Mouse (Mus musculus): ENCODE measurements at regions not wholly inside any gene's neighbourhood (a gene's known extent, or its start where the extent isn't known, plus 50 kb on each side); places are given as distances from the start of the nearest gene placed in this dataset.

GRCm38 (mm10) chr9:69845210-69845609, 84.5 kb upstream of the Foxb1 start:
- Histone ChIP-seq H3K4me2 (ENCODE audit: low read depth, low read length, poor library complexity, severe bottlenecking) (no peak overlapping the region), H3K27ac (ENCODE audit: low read depth, low read length) (no peak overlapping the region), H3K27me3 (ENCODE audit: insufficient read depth, low read length) (no peaks in the 10 kb centered on the region), H3K9me3 (ENCODE audit: low read length) (no peaks in the 10 kb centered on the region), H3K4me3 (ENCODE audit: low read depth, low read length) (no peak overlapping the region), H3K9ac (replicated peaks; ENCODE audit: low read length, poor library complexity, severe bottlenecking) (no peak overlapping the region), H3K4me1 (ENCODE audit: insufficient read depth, low read length) (no peaks in the 10 kb centered on the region), H3K36me3 (ENCODE audit: insufficient read depth, low read length) (no peaks in the 10 kb centered on the region)
- TF ChIP-seq CTCF (IDR thresholded peaks at IDR 0.05), result no peak
- DNase-seq (ENCODE audit: low spot score), result no peak
- WGBS, result 65% methylated on average over 9 of the region's 9 CpGs
- ATAC-seq (ENCODE audit: low FRiP score), result no peak

DNA sequence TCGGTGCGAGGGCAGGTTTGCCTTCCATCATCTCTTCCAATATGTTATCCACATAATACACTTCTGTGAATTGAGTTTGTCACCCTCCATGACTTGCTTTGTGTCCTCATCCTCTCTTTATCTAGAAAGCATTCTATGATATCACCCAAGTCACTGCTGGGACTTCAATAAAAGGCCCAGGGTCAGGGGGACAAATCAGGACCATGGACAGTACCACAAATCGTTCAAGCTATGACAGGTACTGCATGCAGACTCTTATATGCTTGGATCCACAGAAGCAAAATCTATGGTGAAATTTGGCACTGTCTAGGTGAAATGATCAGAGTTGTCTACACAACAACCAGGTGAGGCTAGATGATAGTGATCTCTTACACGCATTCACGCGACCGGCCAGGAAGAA, 95.9 kb upstream of the Foxb1 start:
- Histone ChIP-seq H3K9ac (replicated peaks; ENCODE audit: low read length, poor library complexity, severe bottlenecking) (no peak overlapping the region), H3K4me3 (ENCODE audit: low read depth, low read length) (no peak overlapping the region), H3K36me3 (ENCODE audit: insufficient read depth, low read length) (no peaks in the 10 kb centered on the region), H3K27me3 (ENCODE audit: insufficient read depth, low read length) (no peaks in the 10 kb centered on the region), H3K9me3 (ENCODE audit: low read length) (no peaks in the 10 kb centered on the region), H3K4me1 (ENCODE audit: insufficient read depth, low read length) (no peaks in the 10 kb centered on the region), H3K4me2 (ENCODE audit: low read depth, low read length, poor library complexity, severe bottlenecking) (no peak overlapping the region), H3K27ac (ENCODE audit: low read depth, low read length) (no peak overlapping the region)
- DNase-seq (ENCODE audit: low spot score), result no peak
- 91% methylated on average over 7 of the region's 7 CpGs for WGBS
- TF ChIP-seq CTCF (IDR thresholded peaks at IDR 0.05), result no peak
- ATAC-seq (ENCODE audit: low FRiP score), result no peak

- WGBS, result 25% methylated on average over 3 of the region's 3 CpGs
- DNase-seq (ENCODE audit: low spot score), result no peak
- H3K36me3 ChIP-seq (ENCODE audit: insufficient read depth, low read length), result no peaks in the 10 kb centered on the region
- no peak for ATAC-seq (ENCODE audit: low FRiP score)
- H3K9ac ChIP-seq (replicated peaks; ENCODE audit: low read length, poor library complexity, severe bottlenecking), result no peak overlapping the region
- H3K27me3 ChIP-seq (ENCODE audit: insufficient read depth, low read length), result no peaks in the 10 kb centered on the region
- no peaks in the 10 kb centered on the region for H3K4me1 ChIP-seq (ENCODE audit: insufficient read depth, low read length)
- H3K4me2 ChIP-seq (ENCODE audit: low read depth, low read length, poor library complexity, severe bottlenecking), result no peak overlapping the region
- no peak overlapping the region for H3K27ac ChIP-seq (ENCODE audit: low read depth, low read length)
- H3K9me3 ChIP-seq (ENCODE audit: low read length), result no peaks in the 10 kb centered on the region
- TF ChIP-seq CTCF (IDR thresholded peaks at IDR 0.05), result no peak
- no peak overlapping the region for H3K4me3 ChIP-seq (ENCODE audit: low read depth, low read length)
Observed at GRCm38 (mm10) chr9:69858619-69859018, 97.9 kb upstream of the Foxb1 start.

- ATAC-seq (ENCODE audit: low FRiP score) (no peak), DNase-seq (ENCODE audit: low spot score) (no peak)
- Histone ChIP-seq H3K9me3 (ENCODE audit: low read length) (no peaks in the 10 kb centered on the region), H3K27me3 (ENCODE audit: insufficient read depth, low read length) (no peaks in the 10 kb centered on the region), H3K4me2 (ENCODE audit: low read depth, low read length, poor library complexity, severe bottlenecking) (no peak overlapping the region), H3K4me3 (ENCODE audit: low read depth, low read length) (no peak overlapping the region), H3K4me1 (ENCODE audit: insufficient read depth, low read length) (no peaks in the 10 kb centered on the region), H3K36me3 (ENCODE audit: insufficient read depth, low read length) (no peaks in the 10 kb centered on the region), H3K9ac (replicated peaks; ENCODE audit: low read length, poor library complexity, severe bottlenecking) (no peak overlapping the region), H3K27ac (ENCODE audit: low read depth, low read length) (no peak overlapping the region)
- peak; percentile 35 for TF ChIP-seq CTCF (IDR thresholded peaks at IDR 0.05)
- 86% methylated on average over 4 of the region's 4 CpGs for WGBS
Observed at GRCm38 (mm10) chr9:69870182-69870581, 109.4 kb upstream of the Foxb1 start.

DNA sequence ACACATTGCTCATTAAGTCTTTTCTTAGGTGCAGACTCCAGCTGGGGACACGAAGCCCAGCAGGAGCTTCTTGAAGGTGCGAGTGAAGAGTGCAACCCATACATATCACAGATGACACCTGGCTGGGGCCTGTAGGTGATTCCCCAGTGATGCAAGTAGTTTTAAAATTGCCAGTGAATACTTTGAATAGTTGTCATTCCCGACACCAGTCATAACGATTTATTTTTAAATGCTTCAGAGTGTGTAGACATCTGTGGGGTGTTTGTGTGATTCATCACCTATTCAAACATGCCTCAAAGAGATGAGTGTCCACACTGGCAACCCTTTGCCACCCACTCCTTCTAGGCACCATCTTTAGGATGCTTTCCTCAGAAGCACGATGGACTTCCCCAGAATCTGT, 102.9 kb upstream of the Bnip2 start:
- Histone ChIP-seq H3K27me3 (ENCODE audit: insufficient read depth, low read length) (peaks cover 4% of the 10 kb centered on the region; the same call in 1 of the 2 replicates), H3K4me2 (ENCODE audit: low read depth, low read length, poor library complexity, severe bottlenecking) (no peak overlapping the region), H3K4me3 (ENCODE audit: low read depth, low read length) (no peak overlapping the region), H3K4me1 (ENCODE audit: insufficient read depth, low read length) (no peaks in the 10 kb centered on the region; the same call in 1 of the 2 replicates), H3K9me3 (ENCODE audit: low read length) (no peaks in the 10 kb centered on the region), H3K9ac (replicated peaks; ENCODE audit: low read length, poor library complexity, severe bottlenecking) (no peak overlapping the region), H3K27ac (ENCODE audit: low read depth, low read length) (no peak overlapping the region), H3K36me3 (ENCODE audit: insufficient read depth, low read length) (no peaks in the 10 kb centered on the region)
- no peak for DNase-seq (ENCODE audit: low spot score)
- 85% methylated on average over 5 of the region's 5 CpGs for WGBS
- no peak for ATAC-seq (ENCODE audit: low FRiP score)
- TF ChIP-seq CTCF (IDR thresholded peaks at IDR 0.05), result no peak

DNA sequence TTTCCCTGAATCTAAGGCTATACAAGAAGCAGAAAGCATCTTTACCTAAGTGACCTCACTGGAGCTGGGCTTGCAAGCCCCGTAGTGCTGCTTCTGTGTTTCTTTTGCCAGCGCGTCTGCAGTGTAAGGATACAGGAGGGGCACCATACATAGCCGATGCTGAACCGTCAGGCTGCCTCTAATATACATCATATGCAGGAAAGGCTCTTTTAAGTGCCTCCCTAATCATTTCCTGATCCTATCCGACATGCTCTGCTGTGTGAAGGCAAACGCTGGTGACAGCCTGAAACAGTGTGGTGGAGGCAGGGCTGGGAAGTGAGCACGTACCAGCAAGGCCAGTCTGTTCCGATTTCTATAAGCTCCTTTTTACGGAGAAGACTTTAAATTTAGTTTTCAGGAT, 91.2 kb upstream of the Bnip2 start:
- Histone ChIP-seq H3K4me3 (ENCODE audit: low read depth, low read length) (no peak overlapping the region), H3K36me3 (ENCODE audit: insufficient read depth, low read length) (no peaks in the 10 kb centered on the region), H3K27ac (ENCODE audit: low read depth, low read length) (no peak overlapping the region), H3K27me3 (ENCODE audit: insufficient read depth, low read length) (no peaks in the 10 kb centered on the region), H3K9me3 (ENCODE audit: low read length) (no peaks in the 10 kb centered on the region), H3K4me2 (ENCODE audit: low read depth, low read length, poor library complexity, severe bottlenecking) (no peak overlapping the region), H3K9ac (replicated peaks; ENCODE audit: low read length, poor library complexity, severe bottlenecking) (no peak overlapping the region), H3K4me1 (ENCODE audit: insufficient read depth, low read length) (0 out of 2 replicates have a peak, but pooled peaks cover 2% of the 10 kb centered on the region)
- 30% methylated on average over 10 of the region's 10 CpGs for WGBS
- TF ChIP-seq CTCF (IDR thresholded peaks at IDR 0.05), result no peak
- no peak for DNase-seq (ENCODE audit: low spot score)
- no peak for ATAC-seq (ENCODE audit: low FRiP score)

All from midbrain, postnatal 0 days (tissue).